Mouse (Mus musculus): ENCODE measurements around the gene Tbc1d8. TPM values are rescaled to one million over a fixed set of nuclear protein-coding genes. Genes with fewer than 3 reads are reported as not detected.

The Tbc1d8 gene
- polyA plus RNA-seq, 1 experiment from 2014 or later = 10.0 TPM

GRCm38 (mm10) chr1:39443764-39444163 is 34.8 kb downstream of the Tbc1d8 start:
- H3K9me3 ChIP-seq = no peaks in the 10 kb centered on the region
- H3K36me3 ChIP-seq = no peaks in the 10 kb centered on the region
- H3K27me3 ChIP-seq = no peaks in the 10 kb centered on the region
- ATAC-seq (ENCODE audit: insufficient number of reproducible peaks, insufficient read depth, low FRiP score, low TSS enrichment, low read depth) = no peak
- H3K4me1 ChIP-seq = peaks cover 37% of the 10 kb centered on the region
- 0 out of 2 replicates have a peak overlapping the region, but pooled peaks have one; percentile 36 for H3K9ac ChIP-seq
- no peak overlapping the region for H3K4me2 ChIP-seq
- WGBS = 58% methylated on average over 8 of the region's 8 CpGs
- peak overlapping the region; percentile 55 for H3K27ac ChIP-seq
- H3K4me3 ChIP-seq = no peak overlapping the region

- 73% methylated on average over 6 of the region's 6 CpGs for WGBS
- Histone ChIP-seq H3K27me3 (no peaks in the 10 kb centered on the region), H3K36me3 (no peaks in the 10 kb centered on the region), H3K4me3 (no peak overlapping the region), H3K4me1 (peaks cover 37% of the 10 kb centered on the region), H3K4me2 (no peak overlapping the region), H3K9ac (no peak overlapping the region), H3K27ac (no peak overlapping the region), H3K9me3 (no peaks in the 10 kb centered on the region)
- no peak for ATAC-seq (ENCODE audit: insufficient number of reproducible peaks, insufficient read depth, low FRiP score, low TSS enrichment, low read depth)
These were observed 36.9 kb downstream of the Tbc1d8 start for GRCm38 (mm10) chr1:39441686-39442085.

- H3K27ac ChIP-seq = no peak overlapping the region
- no peak overlapping the region for H3K9ac ChIP-seq
- 81% methylated on average over 12 of the region's 12 CpGs for WGBS
These were observed 38.6 kb downstream of the Tbc1d8 start for GRCm38 (mm10) chr1:39439661-39440548.

GRCm38 (mm10) chr1:39438629-39439028 is 39.9 kb downstream of the Tbc1d8 start:
- Histone ChIP-seq H3K27ac (no peak overlapping the region), H3K4me2 (no peak overlapping the region), H3K9me3 (no peaks in the 10 kb centered on the region), H3K4me1 (peaks cover 12% of the 10 kb centered on the region), H3K36me3 (no peaks in the 10 kb centered on the region), H3K27me3 (no peaks in the 10 kb centered on the region), H3K9ac (no peak overlapping the region), H3K4me3 (no peak overlapping the region)
- ATAC-seq (ENCODE audit: insufficient number of reproducible peaks, insufficient read depth, low FRiP score, low TSS enrichment, low read depth) = no peak

More at GRCm38 (mm10) chr1:39439661-39440548, 38.6 kb downstream of the Tbc1d8 start:
- Histone ChIP-seq H3K9me3 (no peaks in the 10 kb centered on the region), H3K4me3 (no peak overlapping the region), H3K4me2 (no peak overlapping the region), H3K27me3 (no peaks in the 10 kb centered on the region), H3K4me1 (peaks cover 23% of the 10 kb centered on the region), H3K36me3 (no peaks in the 10 kb centered on the region)
- no peak for ATAC-seq (ENCODE audit: insufficient number of reproducible peaks, insufficient read depth, low FRiP score, low TSS enrichment, low read depth)

GRCm38 (mm10) chr1:39434264-39434663 is 44.3 kb downstream of the Tbc1d8 start:
- no peaks in the 10 kb centered on the region for H3K27me3 ChIP-seq
- no peaks in the 10 kb centered on the region for H3K36me3 ChIP-seq
- no peak for ATAC-seq (ENCODE audit: insufficient number of reproducible peaks, insufficient read depth, low FRiP score, low TSS enrichment, low read depth)
- no peak overlapping the region for H3K27ac ChIP-seq
- no peaks in the 10 kb centered on the region for H3K4me1 ChIP-seq
- 71% methylated on average over 6 of the region's 6 CpGs for WGBS
- no peak overlapping the region for H3K4me3 ChIP-seq
- no peak overlapping the region for H3K4me2 ChIP-seq
- H3K9me3 ChIP-seq = no peaks in the 10 kb centered on the region
- no peak overlapping the region for H3K9ac ChIP-seq

GRCm38 (mm10) chr1:39430020-39430419 is 48.5 kb downstream of the Tbc1d8 start:
- no peak for ATAC-seq (ENCODE audit: insufficient number of reproducible peaks, insufficient read depth, low FRiP score, low TSS enrichment, low read depth)
- Histone ChIP-seq H3K27ac (no peak overlapping the region), H3K9ac (no peak overlapping the region), H3K9me3 (no peaks in the 10 kb centered on the region), H3K27me3 (no peaks in the 10 kb centered on the region), H3K4me2 (no peak overlapping the region), H3K4me1 (peaks cover 2% of the 10 kb centered on the region; the same call in 1 of the 2 replicates), H3K4me3 (no peak overlapping the region), H3K36me3 (no peaks in the 10 kb centered on the region)
- 73% methylated on average over 9 of the region's 9 CpGs for WGBS

GRCm38 (mm10) chr1:39429015-39429414 is 49.5 kb downstream of the Tbc1d8 start:
- peaks cover 9% of the 10 kb centered on the region for H3K4me1 ChIP-seq
- H3K4me3 ChIP-seq = no peak overlapping the region
- H3K9me3 ChIP-seq = no peaks in the 10 kb centered on the region
- no peak for ATAC-seq (ENCODE audit: insufficient number of reproducible peaks, insufficient read depth, low FRiP score, low TSS enrichment, low read depth)
- H3K36me3 ChIP-seq = no peaks in the 10 kb centered on the region
- WGBS = 88% methylated on average over 5 of the region's 5 CpGs
- H3K27me3 ChIP-seq = no peaks in the 10 kb centered on the region
- no peak overlapping the region for H3K9ac ChIP-seq
- H3K27ac ChIP-seq = no peak overlapping the region
- no peak overlapping the region for H3K4me2 ChIP-seq

GRCm38 (mm10) chr1:39428280-39428679 is 50.3 kb downstream of the Tbc1d8 start:
- ATAC-seq (ENCODE audit: insufficient number of reproducible peaks, insufficient read depth, low FRiP score, low TSS enrichment, low read depth) = no peak
- no peaks in the 10 kb centered on the region for H3K27me3 ChIP-seq
- H3K4me1 ChIP-seq = peaks cover 14% of the 10 kb centered on the region
- no peak overlapping the region for H3K27ac ChIP-seq
- no peaks in the 10 kb centered on the region for H3K36me3 ChIP-seq
- no peaks in the 10 kb centered on the region for H3K9me3 ChIP-seq
- WGBS = 75% methylated on average over 4 of the region's 4 CpGs
- no peak overlapping the region for H3K9ac ChIP-seq
- no peak overlapping the region for H3K4me2 ChIP-seq
- H3K4me3 ChIP-seq = no peak overlapping the region

- 82% methylated on average over 9 of the region's 9 CpGs for WGBS
- no peaks in the 10 kb centered on the region for H3K27me3 ChIP-seq
- no peak overlapping the region for H3K4me2 ChIP-seq
- H3K4me1 ChIP-seq = peaks cover 18% of the 10 kb centered on the region
- no peak for ATAC-seq (ENCODE audit: insufficient number of reproducible peaks, insufficient read depth, low FRiP score, low TSS enrichment, low read depth)
- H3K9ac ChIP-seq = no peak overlapping the region
- H3K36me3 ChIP-seq = no peaks in the 10 kb centered on the region
- no peak overlapping the region for H3K4me3 ChIP-seq
- no peak overlapping the region for H3K27ac ChIP-seq
- H3K9me3 ChIP-seq = no peaks in the 10 kb centered on the region
These were observed 53.1 kb downstream of the Tbc1d8 start for GRCm38 (mm10) chr1:39425497-39425896.

GRCm38 (mm10) chr1:39420987-39421386 is 57.6 kb downstream of the Tbc1d8 start:
- no peak overlapping the region for H3K4me2 ChIP-seq
- no peaks in the 10 kb centered on the region for H3K27me3 ChIP-seq
- H3K4me1 ChIP-seq = peaks cover 36% of the 10 kb centered on the region
- H3K9me3 ChIP-seq = no peaks in the 10 kb centered on the region
- H3K4me3 ChIP-seq = no peak overlapping the region
- 90% methylated on average over 6 of the region's 6 CpGs for WGBS
- no peak overlapping the region for H3K9ac ChIP-seq
- no peak overlapping the region for H3K27ac ChIP-seq
- H3K36me3 ChIP-seq = no peaks in the 10 kb centered on the region
- ATAC-seq (ENCODE audit: insufficient number of reproducible peaks, insufficient read depth, low FRiP score, low TSS enrichment, low read depth) = no peak

GRCm38 (mm10) chr1:39418852-39419251 is 59.7 kb downstream of the Tbc1d8 start:
- Histone ChIP-seq H3K9ac (no peak overlapping the region), H3K27ac (no peak overlapping the region), H3K9me3 (no peaks in the 10 kb centered on the region; the same call in 1 of the 2 replicates), H3K4me3 (no peak overlapping the region), H3K4me1 (peaks cover 26% of the 10 kb centered on the region), H3K36me3 (no peaks in the 10 kb centered on the region), H3K4me2 (no peak overlapping the region), H3K27me3 (no peaks in the 10 kb centered on the region)
- 75% methylated on average over 9 of the region's 9 CpGs for WGBS
- ATAC-seq (ENCODE audit: insufficient number of reproducible peaks, insufficient read depth, low FRiP score, low TSS enrichment, low read depth) = no peak

GRCm38 (mm10) chr1:39417817-39418216 is 60.7 kb downstream of the Tbc1d8 start:
- H3K27ac ChIP-seq = peak overlapping the region; percentile 57
- 0 out of 2 replicates have a peak overlapping the region, but pooled peaks have one; percentile 27 for H3K9ac ChIP-seq
- H3K4me2 ChIP-seq = peak overlapping the region; percentile 32; the same call in 1 of the 2 replicates
- H3K4me3 ChIP-seq = no peak overlapping the region
- ATAC-seq (ENCODE audit: insufficient number of reproducible peaks, insufficient read depth, low FRiP score, low TSS enrichment, low read depth) = no peak
- H3K36me3 ChIP-seq = no peaks in the 10 kb centered on the region
- H3K27me3 ChIP-seq = no peaks in the 10 kb centered on the region
- WGBS = 7% methylated on average over 12 of the region's 12 CpGs
- peaks cover 19% of the 10 kb centered on the region for H3K4me1 ChIP-seq
- no peaks in the 10 kb centered on the region; the same call in 1 of the 2 replicates for H3K9me3 ChIP-seq
